Mouse (Mus musculus) olfactory bulb, adult 2 months (tissue): Measurements from ENCODE around the gene Ptprg. TPM values are rescaled to one million over a fixed set of nuclear protein-coding genes. Genes with fewer than 3 reads are reported as not detected.

ENCODE experiments used
- H3K27ac ChIP-seq: fragments of 200-500 bp; 2 replicates; pipeline ENCODE4 v1.5.1; 2012; ENCODE audit warnings: low read depth, low read length; ENCODE audit not compliant: insufficient read depth
- H3K4me1 ChIP-seq: fragments of 200-500 bp; 2 replicates; pipeline ENCODE4 v1.6.1; 2012; ENCODE audit warnings: low read length; ENCODE audit not compliant: control insufficient read depth, insufficient read depth
- H3K4me3 ChIP-seq: fragments of 200-500 bp; 2 replicates; pipeline ENCODE4 v1.5.1; 2012; ENCODE audit warnings: mild to moderate bottlenecking, low read depth, low read length, moderate library complexity; ENCODE audit not compliant: insufficient read depth
- CTCF ChIP-seq: fragments of 200-500 bp; IDR thresholded peaks from 2 replicates; pipeline ENCODE4 v1.5.1; 2012; ENCODE audit warnings: low read depth, mild to moderate bottlenecking, low read length, moderate library complexity; ENCODE audit not compliant: insufficient read depth
- POLR2A ChIP-seq: fragments of 200-500 bp; IDR thresholded peaks from 2 replicates; pipeline ENCODE4 v1.6.1; 2012; ENCODE audit warnings: mild to moderate bottlenecking, low read depth, low read length, moderate library complexity; ENCODE audit not compliant: insufficient read depth
- WGBS: fragments of 180-500 bp; shearing (Covaris S2); methylation state at CpG from one replicate; pipeline ENCODE4 v1.1.7; 2018; 5-methylcytosine and 5-hydroxymethylcytosine counted together
- polyA plus RNA-seq: library from polyadenylated mRNA; stranded (reverse); fragments of >200 nt; gene quantifications from 2 replicates; pipeline ENCODE4 v1.2.4, GENCODE M21; 2012; ENCODE audit warnings: low replicate concordance; ENCODE audit not compliant: missing spikeins, insufficient read depth, insufficient read length

Ptprg gene
- polyA plus RNA-seq, 1 experiment, result not detected

- H3K4me1 ChIP-seq, result no peaks in the 10 kb centered on the region
- TF ChIP-seq CTCF (no peak), POLR2A (no peak)
- 62% methylated on average over 5 of the region's 5 CpGs for WGBS
Measured at GRCm38 (mm10) chr14:11965878-11966277, 412.5 kb downstream of the Ptprg start.

GRCm38 (mm10) chr14:11981764-11982163 lies 428.4 kb downstream of the Ptprg start:
- TF ChIP-seq POLR2A (no peak), CTCF (no peak)
- Histone ChIP-seq H3K4me1 (no peaks in the 10 kb centered on the region), H3K27ac (no peak overlapping the region), H3K4me3 (no peak overlapping the region)
- WGBS, result 80% methylated on average over 4 of the region's 4 CpGs

More at GRCm38 (mm10) chr14:11965878-11966277, 412.5 kb downstream of the Ptprg start:
- H3K27ac ChIP-seq, result no peak overlapping the region
- no peak overlapping the region for H3K4me3 ChIP-seq

- Histone ChIP-seq H3K4me3 (no peak overlapping the region), H3K27ac (no peak overlapping the region), H3K4me1 (no peaks in the 10 kb centered on the region)
- TF ChIP-seq CTCF, result no peak
- TF ChIP-seq POLR2A, result no peak
- 78% methylated on average over 9 of the region's 9 CpGs for WGBS
Measured at GRCm38 (mm10) chr14:11983031-11983430, 429.7 kb downstream of the Ptprg start.

- Histone ChIP-seq H3K27ac (no peak overlapping the region), H3K4me1 (peaks cover 2% of the 10 kb centered on the region; the same call in 1 of the 2 replicates), H3K4me3 (no peak overlapping the region)
- WGBS, result 83% methylated on average over 3 of the region's 3 CpGs
- TF ChIP-seq POLR2A (no peak), CTCF (no peak)
Measured at GRCm38 (mm10) chr14:11984086-11984485, 430.8 kb downstream of the Ptprg start.

- TF ChIP-seq CTCF (no peak), POLR2A (no peak)
- WGBS, result 27% methylated on average over 2 of the region's 2 CpGs
- Histone ChIP-seq H3K4me3 (no peak overlapping the region), H3K27ac (no peak overlapping the region), H3K4me1 (peaks cover 2% of the 10 kb centered on the region; the same call in 1 of the 2 replicates)
Measured at GRCm38 (mm10) chr14:11988975-11989374, 435.6 kb downstream of the Ptprg start.

- H3K4me1 ChIP-seq, result peaks cover 2% of the 10 kb centered on the region; the same call in 1 of the 2 replicates
- 88% methylated on average over 2 of the region's 2 CpGs for WGBS
- H3K27ac ChIP-seq, result no peak overlapping the region
- no peak overlapping the region for H3K4me3 ChIP-seq
- TF ChIP-seq POLR2A (no peak), CTCF (no peak)
Measured at GRCm38 (mm10) chr14:11991151-11991550, 437.8 kb downstream of the Ptprg start.

- Histone ChIP-seq H3K4me3 (no peak overlapping the region), H3K27ac (no peak overlapping the region), H3K4me1 (peaks cover 2% of the 10 kb centered on the region; the same call in 1 of the 2 replicates)
- 84% methylated on average over 4 of the region's 4 CpGs for WGBS
- TF ChIP-seq POLR2A, result no peak
- TF ChIP-seq CTCF, result no peak
Measured at GRCm38 (mm10) chr14:11992111-11992510, 438.8 kb downstream of the Ptprg start.

GRCm38 (mm10) chr14:11992534-11992933 lies 439.2 kb downstream of the Ptprg start:
- Histone ChIP-seq H3K27ac (no peak overlapping the region), H3K4me3 (no peak overlapping the region), H3K4me1 (peaks cover 2% of the 10 kb centered on the region; the same call in 1 of the 2 replicates)
- no peak for TF ChIP-seq CTCF
- no peak for TF ChIP-seq POLR2A
- 94% methylated on average over 6 of the region's 6 CpGs for WGBS

GRCm38 (mm10) chr14:11997555-11997954 lies 444.2 kb downstream of the Ptprg start:
- H3K4me3 ChIP-seq, result no peak overlapping the region
- TF ChIP-seq POLR2A (no peak), CTCF (no peak)
- WGBS, result 87% methylated on average over 6 of the region's 6 CpGs
- no peak overlapping the region for H3K27ac ChIP-seq
- peaks cover 2% of the 10 kb centered on the region; the same call in 1 of the 2 replicates for H3K4me1 ChIP-seq
